Mouse (Mus musculus) forelimb bud, embryonic 11.5 days (tissue): Measurements from ENCODE around the gene Inka1.
"Not testable (repeated sequence)": the region's sequence is repeated elsewhere in the genome, so short reads cannot be mapped to it uniquely, and the experiment has no call there.

Experiments used
- DNase-seq: peaks from one replicate; pipeline ENCODE4 v3.0.0-alpha.2; 2012; ENCODE audit warnings: low read depth, low spot score

Inka1 gene

GRCm38 (mm10) chr9:107985131-107986119, at the start of gene Inka1:
Inka1 (minus strand) TSS chr9:107985879.
- DNase-seq: peak; percentile 83

- DNase-seq: no peak
Observed at GRCm38 (mm10) chr9:108032126-108032525, 46.4 kb upstream of the Inka1 start.

- no peak for DNase-seq
Observed at GRCm38 (mm10) chr9:108027867-108028266, 42.2 kb upstream of the Inka1 start.

- no peak for DNase-seq
Observed at GRCm38 (mm10) chr9:108026584-108026983, 40.9 kb upstream of the Inka1 start.

- no peak for DNase-seq
Observed at GRCm38 (mm10) chr9:108023216-108023615, 37.5 kb upstream of the Inka1 start.

- DNase-seq: no peak
Observed at GRCm38 (mm10) chr9:108020741-108021140, 35.1 kb upstream of the Inka1 start.

- no peak for DNase-seq
Observed at GRCm38 (mm10) chr9:108017127-108017526, 31.4 kb upstream of the Inka1 start.

- DNase-seq: not testable (repeated sequence)
Observed at GRCm38 (mm10) chr9:108013577-108013976, 27.9 kb upstream of the Inka1 start.

GRCm38 (mm10) chr9:108010385-108010784, 24.7 kb upstream of the Inka1 start:
- DNase-seq: no peak

GRCm38 (mm10) chr9:108008041-108008440, 22.4 kb upstream of the Inka1 start:
- DNase-seq: no peak

GRCm38 (mm10) chr9:108003531-108003890, 17.8 kb upstream of the Inka1 start:
- no peak for DNase-seq

- DNase-seq: no peak
Observed at GRCm38 (mm10) chr9:108002778-108003530, 17.3 kb upstream of the Inka1 start.

- peak; percentile 100 for DNase-seq
Observed at GRCm38 (mm10) chr9:108001922-108002770, 16.5 kb upstream of the Inka1 start, which contains the start of gene Ip6k1. Ip6k1 (plus strand) TSS chr9:108002501.

GRCm38 (mm10) chr9:107996049-107996448, 10.4 kb upstream of the Inka1 start, which contains the start of gene Gm20662:
Gm20662 (plus strand) TSS chr9:107996349.
- no peak for DNase-seq

- no peak for DNase-seq
Observed at GRCm38 (mm10) chr9:107995513-107995912, 9.8 kb upstream of the Inka1 start.

GRCm38 (mm10) chr9:107994464-107994863, 8.8 kb upstream of the Inka1 start:
- no peak for DNase-seq

GRCm38 (mm10) chr9:107993013-107993412, 7.3 kb upstream of the Inka1 start:
- no peak for DNase-seq

- no peak for DNase-seq
Observed at GRCm38 (mm10) chr9:107992197-107992596, 6.5 kb upstream of the Inka1 start, which contains the start of gene Cdhr4. Cdhr4 (plus strand) TSS chr9:107992497.

GRCm38 (mm10) chr9:107987950-107988349, 2.3 kb upstream of the Inka1 start:
- DNase-seq: no peak

- DNase-seq: peak; percentile 85
Observed at GRCm38 (mm10) chr9:107986376-107986775, 697 bp upstream of the Inka1 start.

- DNase-seq: no peak
Observed at GRCm38 (mm10) chr9:107984754-107985055, 974 bp downstream of the Inka1 start.
